Mouse (Mus musculus): Measurements from ENCODE around the gene Rbbp9. TPM values are rescaled to one million over a fixed set of nuclear protein-coding genes. Genes with fewer than 3 reads are reported as not detected.

Rbbp9 gene
- total RNA-seq, 2 experiments from 2014 or later: 14.4 to 15.0 TPM

DNA sequence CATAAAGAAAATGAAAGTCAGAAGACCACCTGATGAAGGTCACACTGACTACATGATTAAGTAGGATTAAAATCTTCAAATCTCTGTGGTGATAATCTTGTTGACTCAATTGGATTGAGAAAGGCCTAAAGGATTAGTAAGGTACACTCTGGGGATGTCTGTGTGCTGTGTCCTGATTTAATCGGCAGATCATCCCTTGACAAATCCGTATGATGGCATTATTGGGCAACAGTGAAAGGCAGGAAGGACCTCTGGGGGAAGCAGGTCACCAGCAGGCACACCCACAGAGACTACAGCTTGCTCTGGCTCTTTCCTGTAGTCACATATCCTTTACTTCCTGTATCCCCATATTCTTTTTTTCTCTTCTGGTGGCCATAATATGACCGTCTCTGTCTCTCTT is 30.9 kb downstream of the Rbbp9 start:
- no peak for DNase-seq

GRCm38 (mm10) chr2:144514619-144515018 is 36.0 kb downstream of the Rbbp9 start:
- intact Hi-C loops (cut with DNase I): no loop called here
- DNase-seq: no peak

More for the DNA sequence above, 30.9 kb downstream of the Rbbp9 start:
- intact Hi-C loops (cut with DNase I): no loop called here

DNA sequence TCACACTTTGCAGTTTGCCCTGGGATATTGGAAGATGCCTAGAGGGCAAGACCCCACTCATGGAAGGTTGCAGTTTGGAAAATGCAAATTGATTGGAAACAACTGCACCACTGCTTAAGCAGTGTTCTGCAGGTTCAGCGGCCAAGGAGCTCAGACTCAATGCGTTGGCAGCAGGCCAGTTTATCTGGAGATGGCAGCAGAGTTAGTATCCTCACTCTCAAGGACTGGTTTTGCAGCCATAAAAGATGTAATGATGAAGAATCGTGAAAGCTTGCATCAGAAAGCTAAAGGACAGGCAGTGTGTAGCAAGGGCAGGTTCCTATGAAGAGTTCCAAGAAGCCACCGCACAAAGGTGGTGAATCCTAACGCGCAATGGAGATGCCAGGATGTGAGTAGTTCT is 48.5 kb downstream of the Rbbp9 start:
- no peak for DNase-seq
- intact Hi-C loops (cut with DNase I): no loop called here

Other genes with a start within 250 kb of the Rbbp9 start
- not detected for gene Ovol2, start 218.7 kb downstream of the Rbbp9 start, total RNA-seq (2021)
- gene Kat14, start 181.9 kb downstream of the Rbbp9 start, total RNA-seq (2021): 10 to 100 TPM; 30.3 to 32.5 TPM
- gene Pet117, start 181.9 kb downstream of the Rbbp9 start, total RNA-seq (2021): 10 to 100 TPM in 1 of 2 experiments, 1 to 10 TPM in 1; 9.1 to 14.1 TPM
- 1 to 10 TPM; 1.8 to 2.2 TPM for gene Dzank1, start 23.5 kb downstream of the Rbbp9 start, total RNA-seq (2021)
- 10 to 100 TPM; 14.6 to 16.9 TPM for gene Polr3f, start 23.2 kb downstream of the Rbbp9 start, total RNA-seq (2021)
- 10 to 100 TPM; 32.4 to 36.6 TPM for gene Sec23b, start 5.4 kb upstream of the Rbbp9 start, total RNA-seq (2021)
- gene Smim26, start 43.2 kb upstream of the Rbbp9 start, total RNA-seq (2021): 10 to 100 TPM; 65.4 to 67.9 TPM
- gene Dtd1, start 49.0 kb upstream of the Rbbp9 start, total RNA-seq (2021): 10 to 100 TPM; 11.3 to 11.5 TPM